Mouse (Mus musculus): ENCODE results near the gene Tnnc2. TPM values are rescaled to one million over a fixed set of nuclear protein-coding genes. Genes with fewer than 3 reads are reported as not detected.

The Tnnc2 gene
- polyA plus RNA-seq, 1 experiment from 2014 or later, result 11.2 TPM

- H3K9me3 ChIP-seq (replicated peaks; ENCODE audit: control insufficient read depth, low read length), result no peaks in the 10 kb centered on the region; the same call in 1 of the 2 replicates
- H3K27me3 ChIP-seq (ENCODE audit: control insufficient read depth, insufficient read depth, low read length), result no peaks in the 10 kb centered on the region
- H3K27ac ChIP-seq (replicated peaks; ENCODE audit: low read depth, low read length), result no peak overlapping the region
- no peak overlapping the region for H3K9ac ChIP-seq (replicated peaks; ENCODE audit: low read length)
- 87% methylated on average over 30 of the region's 30 CpGs for WGBS
- H3K4me3 ChIP-seq (ENCODE audit: low read depth, low read length), result no peak overlapping the region
- DNase-seq (ENCODE audit: low spot score) (no peak), ATAC-seq (replicated peaks; ENCODE audit: insufficient number of reproducible peaks, low FRiP score, low TSS enrichment, low read depth) (no peak)
- H3K4me1 ChIP-seq (ENCODE audit: control insufficient read depth, insufficient read depth, low read length), result no peaks in the 10 kb centered on the region
- H3K36me3 ChIP-seq (replicated peaks; ENCODE audit: control insufficient read depth, insufficient read depth, low read depth, low read length), result no peaks in the 10 kb centered on the region
- no peak overlapping the region for H3K4me2 ChIP-seq (ENCODE audit: low read depth, low read length)
Observed at GRCm38 (mm10) chr2:164777246-164778014, 2.3 kb downstream of the Tnnc2 start.

GRCm38 (mm10) chr2:164776801-164777200, 3.0 kb downstream of the Tnnc2 start:
- Histone ChIP-seq H3K4me1 (ENCODE audit: control insufficient read depth, insufficient read depth, low read length) (no peaks in the 10 kb centered on the region), H3K4me3 (ENCODE audit: low read depth, low read length) (no peak overlapping the region), H3K9ac (replicated peaks; ENCODE audit: low read length) (no peak overlapping the region), H3K27me3 (ENCODE audit: control insufficient read depth, insufficient read depth, low read length) (no peaks in the 10 kb centered on the region), H3K36me3 (replicated peaks; ENCODE audit: control insufficient read depth, insufficient read depth, low read depth, low read length) (no peaks in the 10 kb centered on the region), H3K4me2 (ENCODE audit: low read depth, low read length) (no peak overlapping the region), H3K9me3 (replicated peaks; ENCODE audit: control insufficient read depth, low read length) (no peaks in the 10 kb centered on the region; the same call in 1 of the 2 replicates), H3K27ac (replicated peaks; ENCODE audit: low read depth, low read length) (no peak overlapping the region)
- ATAC-seq (replicated peaks; ENCODE audit: insufficient number of reproducible peaks, low FRiP score, low TSS enrichment, low read depth), result no peak
- WGBS, result 64% methylated on average over 17 of the region's 17 CpGs
- DNase-seq (ENCODE audit: low spot score), result no peak

GRCm38 (mm10) chr2:164776130-164776529, 3.6 kb downstream of the Tnnc2 start:
- ATAC-seq (replicated peaks; ENCODE audit: insufficient number of reproducible peaks, low FRiP score, low TSS enrichment, low read depth), result no peak
- no peak overlapping the region for H3K27ac ChIP-seq (replicated peaks; ENCODE audit: low read depth, low read length)
- WGBS, result 90% methylated on average over 6 of the region's 6 CpGs
- no peak overlapping the region for H3K4me3 ChIP-seq (ENCODE audit: low read depth, low read length)
- no peak overlapping the region for H3K9ac ChIP-seq (replicated peaks; ENCODE audit: low read length)
- no peak for DNase-seq (ENCODE audit: low spot score)
- H3K4me2 ChIP-seq (ENCODE audit: low read depth, low read length), result no peak overlapping the region
- peaks cover 4% of the 10 kb centered on the region; the same call in 1 of the 2 replicates for H3K4me1 ChIP-seq (ENCODE audit: control insufficient read depth, insufficient read depth, low read length)
- H3K36me3 ChIP-seq (replicated peaks; ENCODE audit: control insufficient read depth, insufficient read depth, low read depth, low read length), result no peaks in the 10 kb centered on the region; the same call in 1 of the 2 replicates
- H3K9me3 ChIP-seq (replicated peaks; ENCODE audit: control insufficient read depth, low read length), result no peaks in the 10 kb centered on the region; the same call in 1 of the 2 replicates
- no peaks in the 10 kb centered on the region for H3K27me3 ChIP-seq (ENCODE audit: control insufficient read depth, insufficient read depth, low read length)

GRCm38 (mm10) chr2:164773989-164774364, 5.8 kb downstream of the Tnnc2 start:
- no peak overlapping the region for H3K4me2 ChIP-seq (ENCODE audit: low read depth, low read length)
- no peak overlapping the region for H3K27ac ChIP-seq (replicated peaks; ENCODE audit: low read depth, low read length)
- 84% methylated on average over 5 of the region's 5 CpGs for WGBS
- no peaks in the 10 kb centered on the region; the same call in 1 of the 2 replicates for H3K36me3 ChIP-seq (replicated peaks; ENCODE audit: control insufficient read depth, insufficient read depth, low read depth, low read length)
- ATAC-seq (replicated peaks; ENCODE audit: insufficient number of reproducible peaks, low FRiP score, low TSS enrichment, low read depth), result no peak
- peaks cover 4% of the 10 kb centered on the region; the same call in 1 of the 2 replicates for H3K4me1 ChIP-seq (ENCODE audit: control insufficient read depth, insufficient read depth, low read length)
- no peaks in the 10 kb centered on the region; the same call in 1 of the 2 replicates for H3K9me3 ChIP-seq (replicated peaks; ENCODE audit: control insufficient read depth, low read length)
- no peak overlapping the region for H3K9ac ChIP-seq (replicated peaks; ENCODE audit: low read length)
- DNase-seq (ENCODE audit: low spot score), result no peak
- no peaks in the 10 kb centered on the region for H3K27me3 ChIP-seq (ENCODE audit: control insufficient read depth, insufficient read depth, low read length)
- H3K4me3 ChIP-seq (ENCODE audit: low read depth, low read length), result no peak overlapping the region

GRCm38 (mm10) chr2:164773229-164773988, 6.4 kb downstream of the Tnnc2 start:
- WGBS, result 82% methylated on average over 14 of the region's 14 CpGs
- Histone ChIP-seq H3K4me3 (ENCODE audit: low read depth, low read length) (no peak overlapping the region), H3K4me2 (ENCODE audit: low read depth, low read length) (no peak overlapping the region), H3K27ac (replicated peaks; ENCODE audit: low read depth, low read length) (no peak overlapping the region), H3K4me1 (ENCODE audit: control insufficient read depth, insufficient read depth, low read length) (peaks cover 4% of the 10 kb centered on the region; the same call in 1 of the 2 replicates), H3K9me3 (replicated peaks; ENCODE audit: control insufficient read depth, low read length) (no peaks in the 10 kb centered on the region; the same call in 1 of the 2 replicates), H3K27me3 (ENCODE audit: control insufficient read depth, insufficient read depth, low read length) (no peaks in the 10 kb centered on the region), H3K36me3 (replicated peaks; ENCODE audit: control insufficient read depth, insufficient read depth, low read depth, low read length) (no peaks in the 10 kb centered on the region; the same call in 1 of the 2 replicates), H3K9ac (replicated peaks; ENCODE audit: low read length) (no peak overlapping the region)
- DNase-seq (ENCODE audit: low spot score) (no peak), ATAC-seq (replicated peaks; ENCODE audit: insufficient number of reproducible peaks, low FRiP score, low TSS enrichment, low read depth) (no peak)

GRCm38 (mm10) chr2:164771123-164771522, 8.6 kb downstream of the Tnnc2 start:
- Histone ChIP-seq H3K9me3 (replicated peaks; ENCODE audit: control insufficient read depth, low read length) (no peaks in the 10 kb centered on the region), H3K4me3 (ENCODE audit: low read depth, low read length) (peak overlapping the region; percentile 99), H3K4me2 (ENCODE audit: low read depth, low read length) (peak overlapping the region; percentile 82), H3K4me1 (ENCODE audit: control insufficient read depth, insufficient read depth, low read length) (peaks cover 4% of the 10 kb centered on the region; the same call in 1 of the 2 replicates), H3K27ac (replicated peaks; ENCODE audit: low read depth, low read length) (no peak overlapping the region), H3K36me3 (replicated peaks; ENCODE audit: control insufficient read depth, insufficient read depth, low read depth, low read length) (no peaks in the 10 kb centered on the region; the same call in none of the 2 replicates), H3K9ac (replicated peaks; ENCODE audit: low read length) (peak overlapping the region; percentile 90), H3K27me3 (ENCODE audit: control insufficient read depth, insufficient read depth, low read length) (no peaks in the 10 kb centered on the region)
- ATAC-seq (replicated peaks; ENCODE audit: insufficient number of reproducible peaks, low FRiP score, low TSS enrichment, low read depth) (no peak), DNase-seq (ENCODE audit: low spot score) (no peak)
- WGBS, result 84% methylated on average over 8 of the region's 8 CpGs

- DNase-seq (ENCODE audit: low spot score) (peak; percentile 28), ATAC-seq (replicated peaks; ENCODE audit: insufficient number of reproducible peaks, low FRiP score, low TSS enrichment, low read depth) (no peak)
- Histone ChIP-seq H3K4me2 (ENCODE audit: low read depth, low read length) (peak overlapping the region; percentile 82), H3K36me3 (replicated peaks; ENCODE audit: control insufficient read depth, insufficient read depth, low read depth, low read length) (no peaks in the 10 kb centered on the region; the same call in none of the 2 replicates), H3K4me1 (ENCODE audit: control insufficient read depth, insufficient read depth, low read length) (peaks cover 4% of the 10 kb centered on the region; the same call in 1 of the 2 replicates), H3K9me3 (replicated peaks; ENCODE audit: control insufficient read depth, low read length) (no peaks in the 10 kb centered on the region), H3K4me3 (ENCODE audit: low read depth, low read length) (peak overlapping the region; percentile 99), H3K9ac (replicated peaks; ENCODE audit: low read length) (peak overlapping the region; percentile 90), H3K27me3 (ENCODE audit: control insufficient read depth, insufficient read depth, low read length) (no peaks in the 10 kb centered on the region), H3K27ac (replicated peaks; ENCODE audit: low read depth, low read length) (peak overlapping the region; percentile 70; the same call in 1 of the 2 replicates)
- WGBS, result 4% methylated on average over 15 of the region's 15 CpGs
Observed at GRCm38 (mm10) chr2:164770279-164770678, 9.5 kb downstream of the Tnnc2 start.
